ENCODE assay signal across 8 mouse cellular contexts in genomic region chr4:116371676-116372075, GRCm38 (mm10).
DNase-seq lines count a peak whose midpoint lies in the region; ATAC-seq and TF ChIP-seq lines count a peak whose summit lies in the region.

No protein-coding gene starts in this region.

- TF ChIP-seq EP300 in heart, postnatal 0 days (IDR thresholded peaks at IDR 0.05; ENCODE audit: low read depth), result peak; percentile 59; the same call in 1 of the 2 replicates

- WGBS in heart, postnatal 0 days, result 7% methylated on average over 1 of the region's 1 CpGs

- H3K4me3 ChIP-seq in heart, postnatal 0 days (ENCODE audit: low read depth, low read length), result peak overlapping the region; percentile 40

- peak overlapping the region; percentile 58 for H3K4me2 ChIP-seq in heart, postnatal 0 days (ENCODE audit: low read depth, low read length)

- no peak overlapping the region for H3K9ac ChIP-seq in heart, postnatal 0 days (replicated peaks; ENCODE audit: low read depth, low read length)

- no peak for TF ChIP-seq CTCF in heart, postnatal 0 days (IDR thresholded peaks at IDR 0.05; ENCODE audit: low read depth)

- no peaks in the 10 kb centered on the region for H3K27me3 ChIP-seq in heart, postnatal 0 days (ENCODE audit: control insufficient read depth, insufficient read depth, low read length)

- H3K9me3 ChIP-seq in heart, postnatal 0 days (replicated peaks; ENCODE audit: control insufficient read depth, low read length), result no peaks in the 10 kb centered on the region

- peaks cover 6% of the 10 kb centered on the region; the same call in 1 of the 2 replicates for H3K36me3 ChIP-seq in heart, postnatal 0 days (replicated peaks; ENCODE audit: control insufficient read depth, insufficient read depth, low read length)

- peak overlapping the region; percentile 95 for H3K27ac ChIP-seq in heart, postnatal 0 days (ENCODE audit: low read depth)

- peak; percentile 7 for DNase-seq in cerebellum, adult 11-12 months
- peak; percentile 30 for DNase-seq in urinary bladder, postnatal 14 days (ENCODE audit: low spot score)
- no peak for DNase-seq in urinary bladder, adult 2 months (ENCODE audit: low spot score)
- DNase-seq in heart, postnatal 0 days (ENCODE audit: low spot score), result peak; percentile 89
- peak; percentile 49 to 62 for DNase-seq in left cerebral cortex, postnatal 14 days (ENCODE audit: low spot score in 2 of 2)
- peak; percentile 16 to 45 for DNase-seq in urinary bladder, postnatal 36 days (ENCODE audit: low spot score in 2 of 2)
- no peak for DNase-seq in thymus, postnatal 36 days

- ATAC-seq in cerebellum, adult (ENCODE audit: insufficient number of reproducible peaks, low FRiP score, low TSS enrichment), result no peak
- peak; percentile 99 for ATAC-seq in heart, postnatal 0 days (ENCODE audit: insufficient read depth, low read depth)

- H3K4me1 ChIP-seq in heart, postnatal 0 days (ENCODE audit: control insufficient read depth, insufficient read depth), result peaks cover under 1% of the 10 kb centered on the region; the same call in 1 of the 2 replicates

- intact Hi-C loops in left cerebral cortex, postnatal 14 days (cut with DNase I), result no loop called here

Comparison
In these comparisons a context has a peak if more than half of its experiments do, and no peak if none do; other contexts are left out.
1. DNase-seq: peak in cerebellum, adult 11-12 months (single experiment), urinary bladder, postnatal 14 days (single experiment), heart, postnatal 0 days (single experiment), left cerebral cortex, postnatal 14 days (2 of 2) and urinary bladder, postnatal 36 days (2 of 2); none in urinary bladder, adult 2 months (single experiment) and thymus, postnatal 36 days (0 of 2).